Mouse (Mus musculus) liver, embryonic 12.5 days (tissue): ENCODE data around the gene Als2cl. TPM values are rescaled to one million over a fixed set of nuclear protein-coding genes. Genes with fewer than 3 reads are reported as not detected.
A peak's percentile ranks its signal among the peaks of the same experiment; 100 is the strongest.

ENCODE experiments used
- ATAC-seq: fragments of 200-750 bp; cut with Nextera tagmentation; 2 replicates; pipeline ENCODE4 v1.8.0; 2017; ENCODE audit warnings: moderate number of reproducible peaks, mild to moderate bottlenecking, moderate library complexity
- H3K27ac ChIP-seq: fragments of 300-500 bp; sonication (generic); 2 replicates; pipeline ENCODE4 v1.5.1; 2016; ENCODE audit warnings: mild to moderate bottlenecking
- H3K27me3 ChIP-seq: fragments of 300-500 bp; sonication (generic); replicated peaks from 2 replicates; pipeline ENCODE4 v1.6.1; 2016; ENCODE audit warnings: mild to moderate bottlenecking, moderate library complexity
- H3K36me3 ChIP-seq: fragments of 300-500 bp; sonication (generic); 2 replicates; pipeline ENCODE4 v1.6.1; 2016; ENCODE audit warnings: mild to moderate bottlenecking, moderate library complexity
- H3K4me1 ChIP-seq: fragments of 300-500 bp; sonication (generic); 2 replicates; pipeline ENCODE4 v1.6.1; 2016
- H3K4me2 ChIP-seq: fragments of 300-500 bp; sonication (generic); 2 replicates; pipeline ENCODE4 v1.6.1; 2016; ENCODE audit warnings: mild to moderate bottlenecking, moderate library complexity
- H3K4me3 ChIP-seq: fragments of 300-500 bp; sonication (generic); 2 replicates; pipeline ENCODE4 v1.5.1; 2016; ENCODE audit warnings: mild to moderate bottlenecking, moderate library complexity
- H3K9ac ChIP-seq: fragments of 300-500 bp; sonication (generic); 2 replicates; pipeline ENCODE4 v1.6.1; 2016; ENCODE audit warnings: mild to moderate bottlenecking, moderate library complexity
- H3K9me3 ChIP-seq: fragments of 300-500 bp; sonication (generic); replicated peaks from 2 replicates; pipeline ENCODE4 v1.6.1; 2016; ENCODE audit warnings: mild to moderate bottlenecking, moderate library complexity
- WGBS: fragments of 180-500 bp; shearing (Covaris S2); methylation state at CpG from one replicate; pipeline ENCODE4 v1.1.7; 2016; ENCODE audit not compliant: insufficient replicate concordance; 5-methylcytosine and 5-hydroxymethylcytosine counted together
- polyA plus RNA-seq: library from polyadenylated mRNA; unstranded; fragments of >200 nt; fragmentation: Nextera tagmentation; extraction: Ambion mirVana; gene quantifications from 2 replicates; pipeline ENCODE4 v1.2.1, GENCODE M21; 2016

Als2cl gene
- polyA plus RNA-seq, 1 experiment from 2014 or later: 2.4 TPM

- H3K36me3 ChIP-seq: peaks cover 3% of the 10 kb centered on the region; the same call in 1 of the 2 replicates
- peak overlapping the region; percentile 58 for H3K4me3 ChIP-seq
- H3K9me3 ChIP-seq: no peaks in the 10 kb centered on the region
- H3K4me1 ChIP-seq: peaks cover 52% of the 10 kb centered on the region
- H3K9ac ChIP-seq: peak overlapping the region; percentile 70
- H3K27ac ChIP-seq: peak overlapping the region; percentile 92
- ATAC-seq: no peak
- 31% methylated on average over 5 of the region's 5 CpGs for WGBS
- H3K27me3 ChIP-seq: peaks cover 25% of the 10 kb centered on the region; the same call in 1 of the 2 replicates
- peak overlapping the region; percentile 78 for H3K4me2 ChIP-seq
Observed at GRCm38 (mm10) chr9:110858523-110858922, 21.1 kb upstream of the Als2cl start.

GRCm38 (mm10) chr9:110858967-110859596 lies 20.6 kb upstream of the Als2cl start:
- H3K4me1 ChIP-seq: peaks cover 52% of the 10 kb centered on the region
- H3K27me3 ChIP-seq: peaks cover 24% of the 10 kb centered on the region; the same call in 1 of the 2 replicates
- H3K9ac ChIP-seq: peak overlapping the region; percentile 70
- H3K27ac ChIP-seq: peak overlapping the region; percentile 92
- peak overlapping the region; percentile 58 for H3K4me3 ChIP-seq
- WGBS: 21% methylated on average over 5 of the region's 5 CpGs
- peak overlapping the region; percentile 78 for H3K4me2 ChIP-seq
- H3K36me3 ChIP-seq: peaks cover 3% of the 10 kb centered on the region; the same call in 1 of the 2 replicates
- H3K9me3 ChIP-seq: no peaks in the 10 kb centered on the region
- peak; percentile 95 for ATAC-seq

- H3K27me3 ChIP-seq: peaks cover 45% of the 10 kb centered on the region
- no peak overlapping the region for H3K27ac ChIP-seq
- 11% methylated on average over 7 of the region's 7 CpGs for WGBS
- H3K36me3 ChIP-seq: 0 out of 2 replicates have a peak, but pooled peaks cover 4% of the 10 kb centered on the region
- H3K4me2 ChIP-seq: no peak overlapping the region
- no peaks in the 10 kb centered on the region for H3K9me3 ChIP-seq
- ATAC-seq: no peak
- peaks cover 13% of the 10 kb centered on the region; the same call in 1 of the 2 replicates for H3K4me1 ChIP-seq
- H3K9ac ChIP-seq: no peak overlapping the region
- no peak overlapping the region for H3K4me3 ChIP-seq
Observed at GRCm38 (mm10) chr9:110871030-110871429, 8.6 kb upstream of the Als2cl start.

- H3K27ac ChIP-seq: no peak overlapping the region
- WGBS: 14% methylated on average over 36 of the region's 40 CpGs
- peak overlapping the region; percentile 40 for H3K4me2 ChIP-seq
- no peak overlapping the region for H3K9ac ChIP-seq
- H3K36me3 ChIP-seq: 0 out of 2 replicates have a peak, but pooled peaks cover 1% of the 10 kb centered on the region
- no peaks in the 10 kb centered on the region for H3K9me3 ChIP-seq
- ATAC-seq: no peak
- peaks cover 22% of the 10 kb centered on the region; the same call in 1 of the 2 replicates for H3K4me1 ChIP-seq
- peak overlapping the region; percentile 30 for H3K4me3 ChIP-seq
- H3K27me3 ChIP-seq: peaks cover 56% of the 10 kb centered on the region
Observed at GRCm38 (mm10) chr9:110873681-110874659, 5.7 kb upstream of the Als2cl start.

GRCm38 (mm10) chr9:110874660-110875191 lies 4.9 kb upstream of the Als2cl start:
- no peak for ATAC-seq
- 35% methylated on average over 3 of the region's 3 CpGs for WGBS
- H3K27me3 ChIP-seq: peaks cover 63% of the 10 kb centered on the region
- no peak overlapping the region for H3K4me2 ChIP-seq
- no peaks in the 10 kb centered on the region for H3K36me3 ChIP-seq
- no peaks in the 10 kb centered on the region for H3K9me3 ChIP-seq
- no peak overlapping the region for H3K9ac ChIP-seq
- H3K27ac ChIP-seq: peak overlapping the region; percentile 48; the same call in 1 of the 2 replicates
- H3K4me3 ChIP-seq: no peak overlapping the region
- H3K4me1 ChIP-seq: peaks cover 22% of the 10 kb centered on the region; the same call in 1 of the 2 replicates

GRCm38 (mm10) chr9:110875288-110875695 lies 4.4 kb upstream of the Als2cl start:
- H3K9me3 ChIP-seq: no peaks in the 10 kb centered on the region
- WGBS: 43% methylated on average over 6 of the region's 6 CpGs
- peaks cover 69% of the 10 kb centered on the region for H3K27me3 ChIP-seq
- H3K4me3 ChIP-seq: no peak overlapping the region
- no peak overlapping the region for H3K9ac ChIP-seq
- peaks cover 22% of the 10 kb centered on the region; the same call in 1 of the 2 replicates for H3K4me1 ChIP-seq
- peak; percentile 68 for ATAC-seq
- H3K27ac ChIP-seq: 0 out of 2 replicates have a peak overlapping the region, but pooled peaks have one; percentile 48
- H3K4me2 ChIP-seq: no peak overlapping the region
- H3K36me3 ChIP-seq: no peaks in the 10 kb centered on the region

- ATAC-seq: no peak
- H3K4me2 ChIP-seq: no peak overlapping the region
- no peak overlapping the region for H3K9ac ChIP-seq
- no peaks in the 10 kb centered on the region for H3K36me3 ChIP-seq
- no peak overlapping the region for H3K4me3 ChIP-seq
- peaks cover 81% of the 10 kb centered on the region for H3K27me3 ChIP-seq
- 62% methylated on average over 1 of the region's 1 CpGs for WGBS
- peak overlapping the region; percentile 47; the same call in 1 of the 2 replicates for H3K27ac ChIP-seq
- peaks cover 22% of the 10 kb centered on the region; the same call in 1 of the 2 replicates for H3K4me1 ChIP-seq
- H3K9me3 ChIP-seq: no peaks in the 10 kb centered on the region
Observed at GRCm38 (mm10) chr9:110877353-110877752, 2.3 kb upstream of the Als2cl start.

- peak overlapping the region; percentile 47; the same call in 1 of the 2 replicates for H3K27ac ChIP-seq
- no peak for ATAC-seq
- H3K4me2 ChIP-seq: no peak overlapping the region
- peaks cover 22% of the 10 kb centered on the region; the same call in 1 of the 2 replicates for H3K4me1 ChIP-seq
- no peaks in the 10 kb centered on the region for H3K9me3 ChIP-seq
- WGBS: 61% methylated on average over 5 of the region's 5 CpGs
- no peak overlapping the region for H3K4me3 ChIP-seq
- no peaks in the 10 kb centered on the region for H3K36me3 ChIP-seq
- peaks cover 76% of the 10 kb centered on the region for H3K27me3 ChIP-seq
- no peak overlapping the region for H3K9ac ChIP-seq
Observed at GRCm38 (mm10) chr9:110877888-110878287, 1.8 kb upstream of the Als2cl start.

- peaks cover 54% of the 10 kb centered on the region for H3K27me3 ChIP-seq
- no peak within 1 kb of the TSS; the same call in 1 of the 2 replicates for H3K27ac ChIP-seq
- peak within 1 kb of the TSS; percentile 51 for H3K9ac ChIP-seq
- peak; percentile 28; the same call in 1 of the 2 replicates for ATAC-seq
- H3K9me3 ChIP-seq: no peaks in the 10 kb centered on the region
- H3K36me3 ChIP-seq: no peaks in the 10 kb centered on the region
- peak within 1 kb of the TSS; percentile 63 for H3K4me2 ChIP-seq
- H3K4me1 ChIP-seq: peaks cover 8% of the 10 kb centered on the region; the same call in 1 of the 2 replicates
- WGBS: under 1% methylated on average over 54 of the region's 57 CpGs
- H3K4me3 ChIP-seq: peak within 1 kb of the TSS; percentile 55
Observed at GRCm38 (mm10) chr9:110879998-110880561, 410 bp downstream of the Als2cl start, which contains the start of gene Tmie. Gene Tmie (minus strand): TSS chr9:110880113.

GRCm38 (mm10) chr9:110880772-110881171 lies 1.1 kb downstream of the Als2cl start:
- H3K4me2 ChIP-seq: peak overlapping the region; percentile 63
- ATAC-seq: no peak
- peaks cover 8% of the 10 kb centered on the region; the same call in 1 of the 2 replicates for H3K4me1 ChIP-seq
- H3K4me3 ChIP-seq: peak overlapping the region; percentile 55
- no peak overlapping the region for H3K27ac ChIP-seq
- no peaks in the 10 kb centered on the region for H3K9me3 ChIP-seq
- 53% methylated on average over 4 of the region's 4 CpGs for WGBS
- no peaks in the 10 kb centered on the region for H3K36me3 ChIP-seq
- H3K9ac ChIP-seq: no peak overlapping the region
- H3K27me3 ChIP-seq: peaks cover 48% of the 10 kb centered on the region

GRCm38 (mm10) chr9:110881953-110882352 lies 2.3 kb downstream of the Als2cl start:
- Histone ChIP-seq H3K27me3 (peaks cover 48% of the 10 kb centered on the region), H3K9me3 (no peaks in the 10 kb centered on the region), H3K9ac (no peak overlapping the region), H3K4me2 (no peak overlapping the region), H3K27ac (no peak overlapping the region), H3K4me1 (peaks cover 8% of the 10 kb centered on the region; the same call in 1 of the 2 replicates), H3K36me3 (no peaks in the 10 kb centered on the region), H3K4me3 (no peak overlapping the region)
- 60% methylated on average over 7 of the region's 7 CpGs for whole genome bisulfite sequencing
- ATAC-seq: no peak
